Mouse (Mus musculus) embryo, embryonic 11.5 days (tissue): Measurements from ENCODE around the gene Slc1a5.
A peak's percentile ranks its signal among the peaks of the same experiment; 100 is the strongest.

Experiments
- DNase-seq: peaks from one replicate; pipeline ENCODE4 v3.0.0-alpha.2; 2012; ENCODE audit warnings: low read depth, low spot score

Slc1a5 gene

DNA sequence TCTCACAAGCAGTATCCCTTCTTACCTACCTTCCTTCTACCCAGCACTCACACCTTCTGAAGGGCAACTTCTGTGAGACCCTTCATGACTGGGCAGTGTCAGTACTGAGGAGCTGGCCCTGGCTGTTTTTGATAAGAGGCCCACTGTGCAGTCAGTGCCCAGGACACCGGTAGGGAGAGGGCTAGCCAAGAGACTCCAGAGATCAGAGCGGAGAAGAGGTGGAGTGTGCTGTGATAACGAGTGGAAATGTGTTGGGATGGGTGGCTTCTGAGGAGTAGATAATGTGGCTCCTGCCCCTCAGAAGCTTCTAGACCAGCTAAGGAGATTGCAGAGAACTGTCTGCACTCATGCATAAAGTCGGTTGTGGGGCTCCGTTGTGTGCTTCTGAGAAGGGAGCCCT, 38.7 kb downstream of the Slc1a5 start:
- DNase-seq = no peak

DNA sequence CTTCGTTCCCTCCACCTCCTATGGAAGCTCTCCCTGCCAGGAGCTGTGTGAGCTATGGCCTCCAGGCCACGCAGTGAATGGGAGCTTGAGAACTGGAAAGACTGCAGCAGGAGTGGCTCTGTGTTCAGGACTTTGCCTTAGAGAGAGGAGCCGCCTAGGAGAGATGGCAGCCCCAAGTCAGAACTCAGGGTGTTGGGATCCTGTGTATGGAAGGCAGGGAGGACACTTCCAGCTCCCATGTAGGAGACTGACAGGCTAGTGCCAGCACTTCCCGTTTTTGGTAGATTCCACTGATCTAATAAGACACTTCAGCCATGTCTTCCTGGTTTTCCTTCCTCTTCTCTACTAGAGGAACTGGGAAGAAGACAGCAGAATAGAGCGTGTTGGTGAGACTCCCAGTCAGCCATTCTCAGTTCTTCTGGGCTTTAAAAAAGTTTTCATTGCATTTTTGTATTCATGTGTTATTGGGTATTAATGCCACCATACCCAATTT, 39.2 kb downstream of the Slc1a5 start:
- DNase-seq = no peak

DNA sequence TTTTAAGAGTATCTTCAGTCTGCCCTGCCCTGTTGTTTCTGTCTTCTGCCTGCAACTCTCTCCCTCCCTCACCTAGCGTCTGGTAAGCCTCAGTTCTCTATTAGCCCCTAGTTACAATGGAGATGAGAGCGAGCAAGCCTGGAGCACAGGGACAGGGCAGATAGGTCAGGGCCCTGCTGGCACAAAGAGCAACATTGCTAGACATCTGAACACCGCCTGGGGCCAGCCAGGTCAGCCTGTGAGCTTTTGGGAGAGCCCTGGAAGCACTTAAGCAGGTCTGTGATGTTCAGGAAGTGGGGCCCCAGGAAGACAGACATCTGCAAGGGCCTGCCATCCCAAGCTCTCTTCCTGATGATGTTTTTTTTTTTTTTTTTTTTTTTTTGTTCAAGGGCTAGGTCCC, 40.0 kb downstream of the Slc1a5 start:
- DNase-seq = no peak

DNA sequence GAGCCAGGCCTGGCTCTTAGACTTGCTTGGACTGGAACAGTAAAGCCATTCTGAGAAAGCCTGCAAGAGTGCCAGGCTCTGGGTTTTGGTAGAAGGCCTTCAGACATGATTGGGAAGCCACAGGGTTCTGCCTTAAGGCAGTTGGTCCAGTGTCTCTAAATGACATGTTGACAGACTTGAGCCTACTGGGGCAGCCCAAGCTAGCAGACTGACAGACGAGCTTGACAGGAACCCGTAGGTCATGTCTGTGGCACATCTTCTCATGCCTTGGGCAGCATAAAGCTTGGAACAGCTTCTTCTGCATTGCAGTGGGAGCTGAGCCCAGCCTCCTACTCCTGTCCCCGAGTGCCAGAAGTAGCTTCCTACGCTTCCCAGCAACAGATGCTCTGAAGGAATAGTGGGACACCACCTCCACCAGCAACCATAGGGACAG, 40.5 kb downstream of the Slc1a5 start:
- no peak for DNase-seq

DNA sequence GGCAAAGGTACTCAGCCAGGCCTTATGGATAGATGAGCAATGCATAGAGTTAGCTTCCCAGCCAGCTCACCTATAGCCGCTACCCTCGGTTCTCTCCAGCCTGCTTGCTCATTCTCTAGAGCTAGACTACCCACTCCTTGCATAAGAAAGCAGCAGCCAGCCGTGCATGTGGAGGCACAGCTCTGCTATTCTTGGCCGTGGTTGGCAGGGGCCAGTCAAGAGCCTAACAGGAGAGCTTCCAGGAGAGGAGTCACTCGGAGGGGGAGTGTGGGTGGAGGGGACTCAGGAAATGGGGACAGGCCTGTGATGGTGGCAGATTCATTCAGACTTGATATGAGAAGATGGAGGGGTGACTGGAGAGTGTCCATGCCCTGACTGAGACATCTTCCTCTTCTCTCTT, 42.6 kb downstream of the Slc1a5 start:
- DNase-seq = no peak

DNA sequence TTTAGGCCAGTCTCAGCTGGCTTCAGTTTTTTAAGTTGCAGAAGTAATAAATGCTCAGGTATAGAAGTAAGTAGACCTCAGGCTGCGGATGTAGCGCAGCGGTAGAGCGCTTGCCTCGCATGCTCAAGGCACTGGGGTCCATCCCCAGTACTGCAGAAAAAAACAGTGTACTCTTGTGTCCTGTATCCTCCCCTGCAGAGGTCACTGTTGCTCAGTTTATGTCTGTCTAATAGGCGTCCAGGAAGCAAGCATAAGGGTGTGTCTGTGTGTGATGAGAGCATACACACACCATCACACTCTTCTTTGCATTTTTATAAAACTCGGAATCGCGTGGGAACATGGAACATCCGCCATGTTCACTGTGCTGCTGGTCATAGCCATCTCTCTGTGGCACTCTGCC, 44.6 kb downstream of the Slc1a5 start:
- DNase-seq = no peak

DNA sequence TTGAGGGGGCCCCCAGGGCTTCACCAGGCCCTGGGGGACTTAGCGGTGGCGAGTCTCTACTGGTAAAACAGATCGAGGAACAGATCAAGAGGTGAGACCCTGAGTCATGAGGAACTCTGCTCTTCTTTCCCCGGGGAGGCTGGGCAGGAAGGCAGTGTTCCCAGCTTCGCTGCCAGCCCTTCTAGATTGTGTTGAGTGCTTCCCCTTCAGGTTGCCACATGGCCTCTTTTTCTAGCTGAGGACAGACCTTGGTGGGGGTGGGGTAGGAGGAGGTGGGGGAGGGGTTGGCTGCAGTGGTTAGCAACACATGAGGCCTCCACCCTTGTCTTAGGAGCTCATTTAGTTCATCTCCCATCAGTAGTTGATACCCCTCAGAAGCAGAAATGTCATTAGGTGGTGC, 45.4 kb downstream of the Slc1a5 start:
- no peak for DNase-seq

DNA sequence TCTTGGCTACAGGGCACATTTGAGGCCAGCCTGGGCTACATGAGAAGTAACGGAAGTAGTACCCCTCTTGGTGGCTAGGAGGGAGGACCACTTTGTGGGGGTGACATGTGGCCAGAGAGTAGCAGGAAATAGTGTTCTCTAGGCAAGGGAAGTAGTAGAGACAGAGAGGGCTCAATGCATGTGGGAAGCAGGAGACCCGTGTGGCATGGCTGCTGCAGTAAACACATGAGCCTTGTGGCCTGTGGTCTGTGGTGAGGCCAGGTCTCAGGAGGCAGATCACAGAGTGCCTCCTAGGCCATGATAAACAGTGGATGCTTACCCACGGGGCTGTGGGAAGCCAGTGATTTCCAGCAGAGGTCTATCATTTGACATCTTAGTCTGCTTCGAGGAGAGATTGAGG, 46.1 kb downstream of the Slc1a5 start:
- DNase-seq = no peak

- DNase-seq = no peak
Measured at GRCm38 (mm10) chr7:16830449-16830848, 49.3 kb downstream of the Slc1a5 start.

GRCm38 (mm10) chr7:16837916-16838803, 57.0 kb downstream of the Slc1a5 start:
- no peak for DNase-seq

GRCm38 (mm10) chr7:16838804-16839426, 57.8 kb downstream of the Slc1a5 start:
- DNase-seq = no peak

- DNase-seq = no peak
Measured at GRCm38 (mm10) chr7:16839427-16840108, 58.4 kb downstream of the Slc1a5 start.

- no peak for DNase-seq
Measured at GRCm38 (mm10) chr7:16840109-16840491, 59.0 kb downstream of the Slc1a5 start.

GRCm38 (mm10) chr7:16841078-16841477, 59.9 kb downstream of the Slc1a5 start:
- DNase-seq = no peak

- DNase-seq = no peak
Measured at GRCm38 (mm10) chr7:16841561-16842560, 60.7 kb downstream of the Slc1a5 start.

GRCm38 (mm10) chr7:16842645-16843063, 61.5 kb downstream of the Slc1a5 start, which contains the start of gene Prkd2:
Prkd2 (plus strand) TSS chr7:16842902.
- DNase-seq = peak; percentile 78

- DNase-seq = no peak
Measured at GRCm38 (mm10) chr7:16843441-16844171, 62.5 kb downstream of the Slc1a5 start.

GRCm38 (mm10) chr7:16844696-16845071, 63.5 kb downstream of the Slc1a5 start:
- DNase-seq = no peak

GRCm38 (mm10) chr7:16845072-16845819, 64.1 kb downstream of the Slc1a5 start:
- DNase-seq = no peak

DNA sequence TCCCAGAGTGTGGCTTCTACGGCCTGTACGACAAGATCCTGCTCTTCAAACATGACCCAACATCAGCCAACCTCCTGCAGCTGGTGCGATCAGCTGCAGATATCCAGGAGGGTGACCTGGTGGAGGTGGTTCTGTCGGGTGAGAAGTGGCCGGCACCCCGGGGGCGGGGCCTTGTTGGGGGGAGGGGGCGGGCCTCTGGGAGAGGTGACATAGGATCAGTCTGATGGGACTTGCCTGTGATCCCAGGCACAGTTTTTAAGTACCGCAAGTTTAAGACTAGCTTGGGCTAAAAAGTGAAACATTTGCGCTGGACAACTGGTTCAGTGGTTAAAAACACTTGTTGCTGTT, 64.7 kb downstream of the Slc1a5 start:
- DNase-seq = no peak
